Mouse (Mus musculus) liver, embryonic 12.5 days (tissue): ENCODE measurements around the gene Vps37b. TPM values are rescaled to one million over a fixed set of nuclear protein-coding genes. Genes with fewer than 3 reads are reported as not detected.

Experiments used
- microRNA-seq: library from miRNA; unstranded; fragments of <30 nt; microRNA quantifications from one replicate; pipeline ENCODE4, GENCODE M21; 2017
- polyA plus RNA-seq: library from polyadenylated mRNA; unstranded; fragments of >200 nt; fragmentation: Nextera tagmentation; extraction: Ambion mirVana; gene quantifications from 2 replicates; pipeline ENCODE4 v1.2.1, GENCODE M21; 2016

Gene Vps37b
- polyA plus RNA-seq, 1 experiment from 2014 or later, result 20.9 TPM

Small RNA genes lying within 50 kb of the gene (microRNA-seq; reads per million reads assigned to microRNA genes)
- gene Mir7032, result 1.1 reads per million

Other genes with a start within 250 kb of the Vps37b start
- gene Hcar2, start 166.8 kb downstream of the Vps37b start, polyA plus RNA-seq, result 0.17 and 0.18 TPM in 2 replicates
- 0.20 and 0.27 TPM in 2 replicates for gene Hcar1, start 152.2 kb downstream of the Vps37b start, polyA plus RNA-seq
- gene Denr, start 125.1 kb downstream of the Vps37b start, polyA plus RNA-seq, result 97.4 and 98.3 TPM in 2 replicates
- 1.7 and 2.2 TPM in 2 replicates for gene Gm43518, start 104.9 kb downstream of the Vps37b start, polyA plus RNA-seq
- gene Ccdc62, start 101.6 kb downstream of the Vps37b start, polyA plus RNA-seq, result 3.4 and 5.0 TPM in 2 replicates
- 15.2 and 16.7 TPM in 2 replicates for gene Hip1r, start 58.6 kb downstream of the Vps37b start, polyA plus RNA-seq
- gene Abcb9, start 63.5 kb upstream of the Vps37b start, polyA plus RNA-seq, result 5.0 and 5.6 TPM in 2 replicates
- gene Ogfod2, start 80.0 kb upstream of the Vps37b start, polyA plus RNA-seq, result 19.1 and 20.2 TPM in 2 replicates
- gene Arl6ip4, start 83.8 kb upstream of the Vps37b start, polyA plus RNA-seq, result 94.1 and 100 TPM in 2 replicates
- gene Pitpnm2, start 217.5 kb upstream of the Vps37b start, polyA plus RNA-seq, result 2.5 and 3.7 TPM in 2 replicates